Mouse (Mus musculus) adrenal gland, adult 2 months (tissue): ENCODE results near the gene Pilra. TPM values are rescaled to one million over a fixed set of nuclear protein-coding genes. Genes with fewer than 3 reads are reported as not detected.

Experiments
- DNase-seq: peaks from one replicate; pipeline ENCODE4 v3.0.0; 2021
- polyA plus RNA-seq: library from polyadenylated mRNA; depleted of rRNA; stranded (reverse); fragments of >200 nt; gene quantifications from 2 replicates; pipeline ENCODE4 v1.2.3, GENCODE M21; 2012; rRNA removed
- total RNA-seq, 2 experiments: library from RNA; stranded (reverse); gene quantifications; 2 replicates each; pipeline ENCODE4 v1.2.3; 2021

Pilra gene
- total and polyA plus RNA-seq, 3 experiments, result 1.8 to 4.7 (median 2.5) TPM

- peak; percentile 65 for DNase-seq
These were observed 56.8 kb downstream of the Pilra start for GRCm38 (mm10) chr5:137779053-137779933.

DNA sequence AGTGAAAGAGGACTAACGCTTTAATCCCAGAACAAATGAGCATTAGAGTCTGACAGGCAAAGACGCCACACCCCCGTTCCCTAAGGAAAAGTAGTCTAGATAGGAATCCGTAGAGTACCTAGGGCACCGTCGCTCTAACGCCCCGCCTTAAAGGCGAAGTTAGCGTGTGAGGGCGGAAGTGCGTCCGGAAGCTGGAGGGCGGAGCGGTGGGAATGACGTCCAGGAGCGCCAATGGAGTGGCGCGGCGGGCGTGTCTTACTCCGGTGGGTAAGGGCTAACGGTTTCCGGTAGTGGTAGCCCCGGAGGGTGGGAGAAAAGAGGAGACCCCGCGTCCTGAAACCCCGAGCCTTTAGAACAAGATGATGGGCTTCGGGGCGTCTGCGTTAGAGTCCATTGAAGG is 57.4 kb downstream of the Pilra start, which contains the start of gene Ppp1r35:
Gene Ppp1r35, plus strand, starts transcription at position 215 of the 400 bp plus-strand sequence.
- DNase-seq, result peak; percentile 98

GRCm38 (mm10) chr5:137777267-137777845 is 58.7 kb downstream of the Pilra start:
- DNase-seq, result no peak

DNA sequence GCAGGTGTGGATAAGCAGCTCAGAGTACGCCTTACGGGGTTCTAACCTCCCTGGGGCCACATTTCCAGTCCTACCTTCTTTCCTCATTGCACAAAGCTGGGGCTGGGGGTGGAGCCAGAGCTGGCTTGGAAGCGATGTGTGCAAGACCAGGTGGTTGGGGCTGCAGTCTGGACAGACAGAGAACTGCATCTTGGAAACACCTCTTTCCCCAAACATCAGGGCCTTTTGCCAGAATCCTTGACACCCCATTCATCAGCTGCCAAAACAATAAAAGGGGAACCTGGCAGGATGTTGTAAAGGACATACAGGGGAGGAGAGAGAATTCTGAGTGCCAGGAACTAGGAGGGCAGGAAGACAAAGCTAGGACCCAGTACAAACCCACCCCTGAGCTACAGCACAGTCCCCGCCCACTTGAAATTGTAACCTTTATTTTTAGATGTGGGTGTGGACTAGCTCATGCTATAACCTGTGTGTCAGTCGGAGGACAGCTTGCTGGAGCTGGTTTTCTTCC is 59.6 kb downstream of the Pilra start:
- DNase-seq, result peak; percentile 52

GRCm38 (mm10) chr5:137775587-137776290 is 60.3 kb downstream of the Pilra start:
- DNase-seq, result no peak

DNA sequence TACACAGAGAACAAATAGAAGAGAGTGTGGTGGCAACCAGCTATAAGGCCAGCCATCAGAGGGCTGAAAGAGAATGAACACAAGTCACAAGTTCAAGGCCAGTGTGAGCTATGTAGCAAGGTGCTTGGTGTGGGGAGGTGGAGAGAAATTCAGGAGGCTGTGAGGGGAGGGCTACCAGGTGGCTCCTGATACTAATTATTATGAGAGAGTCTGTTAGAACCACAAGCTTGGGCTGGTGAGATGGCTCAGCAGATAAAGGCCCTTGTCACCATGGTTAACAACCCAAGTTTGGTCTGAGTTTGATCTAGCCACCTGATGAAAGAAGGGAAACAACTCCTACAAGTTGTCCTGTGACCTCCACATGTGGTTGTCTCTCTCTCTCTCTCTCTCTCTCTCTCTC is 63.3 kb downstream of the Pilra start:
- no peak for DNase-seq

Other genes with a start within 250 kb of the Pilra start
- gene Mospd3, start 235.2 kb downstream of the Pilra start, total RNA-seq, result 10 to 100 TPM; 45.4 to 54.1 TPM
- 211 TPM in 2 replicates for gene Mospd3, start 235.2 kb downstream of the Pilra start, polyA plus RNA-seq
- 1,000 to 10,000 TPM; 1,014 to 1,197 TPM for gene Pcolce, start 222.5 kb downstream of the Pilra start, total RNA-seq
- 1,453 and 1,846 TPM in 2 replicates for gene Pcolce, start 222.5 kb downstream of the Pilra start, polyA plus RNA-seq
- 1 to 10 TPM in 1 of 2 experiments, under 1 TPM in 1; 0.89 to 2.6 TPM for gene Fbxo24, start 207.3 kb downstream of the Pilra start, total RNA-seq
- gene Fbxo24, start 207.3 kb downstream of the Pilra start, polyA plus RNA-seq, result 2.5 and 3.3 TPM in 2 replicates
- gene Lrch4, start 207.2 kb downstream of the Pilra start, total RNA-seq, result 10 to 100 TPM; 27.9 to 31.7 TPM
- gene Lrch4, start 207.2 kb downstream of the Pilra start, polyA plus RNA-seq, result 36.7 and 52.7 TPM in 2 replicates
- 1 to 10 TPM; 6.4 to 7.4 TPM for gene Gm20605, start 207.1 kb downstream of the Pilra start, total RNA-seq
- 30.4 and 31.4 TPM in 2 replicates for gene Gm20605, start 207.1 kb downstream of the Pilra start, polyA plus RNA-seq
- 10 to 100 TPM in 1 of 2 experiments, 1 to 10 TPM in 1; 3.0 to 14.8 TPM for gene Sap25, start 194.9 kb downstream of the Pilra start, total RNA-seq
- gene Sap25, start 194.9 kb downstream of the Pilra start, polyA plus RNA-seq, result 81.3 and 84.6 TPM in 2 replicates
- 10 to 100 TPM in 1 of 2 experiments, 1 to 10 TPM in 1; 9.6 to 14.2 TPM for gene Irs3, start 190.6 kb downstream of the Pilra start, total RNA-seq
- gene Irs3, start 190.6 kb downstream of the Pilra start, polyA plus RNA-seq, result 18.9 and 32.8 TPM in 2 replicates
- 10 to 100 TPM; 29.2 to 37.6 TPM for gene Agfg2, start 151.6 kb downstream of the Pilra start, total RNA-seq
- gene Agfg2, start 151.6 kb downstream of the Pilra start, polyA plus RNA-seq, result 73.7 and 85.2 TPM in 2 replicates
- 1 to 10 TPM; 2.2 to 6.0 TPM for gene Nyap1, start 94.7 kb downstream of the Pilra start, total RNA-seq
- 7.3 and 8.9 TPM in 2 replicates for gene Nyap1, start 94.7 kb downstream of the Pilra start, polyA plus RNA-seq
- 10 to 100 TPM; 82.9 to 89.9 TPM for gene Tsc22d4, start 90.6 kb downstream of the Pilra start, total RNA-seq
- 123 and 136 TPM in 2 replicates for gene Tsc22d4, start 90.6 kb downstream of the Pilra start, polyA plus RNA-seq
- 10 to 100 TPM; 16.1 to 40.1 TPM for gene Ppp1r35, start 57.4 kb downstream of the Pilra start, total RNA-seq
- gene Ppp1r35, start 57.4 kb downstream of the Pilra start, polyA plus RNA-seq, result 61.5 and 83.6 TPM in 2 replicates
- 10 to 100 TPM; 43.9 to 46.4 TPM for gene Mepce, start 48.6 kb downstream of the Pilra start, total RNA-seq
- 29.9 and 35.4 TPM in 2 replicates for gene Mepce, start 48.6 kb downstream of the Pilra start, polyA plus RNA-seq
- gene Zcwpw1, start 48.5 kb downstream of the Pilra start, total RNA-seq, result 1 to 10 TPM; 2.0 to 2.2 TPM
- 0.38 and 0.56 TPM in 2 replicates for gene Zcwpw1, start 48.5 kb downstream of the Pilra start, polyA plus RNA-seq
- 1 to 10 TPM; 1.5 TPM for gene Pilrb1, start 21.8 kb upstream of the Pilra start, total RNA-seq
- 0.69 and 1.3 TPM in 2 replicates for gene Pilrb1, start 21.8 kb upstream of the Pilra start, polyA plus RNA-seq
- gene Pilrb2, start 35.5 kb upstream of the Pilra start, total RNA-seq, result 1 to 10 TPM in 1 of 2 experiments, under 1 TPM in 1; 0.81 to 1.8 TPM
- gene Pilrb2, start 35.5 kb upstream of the Pilra start, polyA plus RNA-seq, result 1.1 and 3.8 TPM in 2 replicates
- gene Cyp3a13, start 85.3 kb upstream of the Pilra start, total RNA-seq, result under 1 TPM in 1 of 2 experiments, not detected in 1; 0.58 TPM
- gene Cyp3a13, start 85.3 kb upstream of the Pilra start, polyA plus RNA-seq, result not detected in 2 replicates
- gene Gjc3, start 126.8 kb upstream of the Pilra start, total RNA-seq, result under 1 TPM; 0.06 to 0.38 TPM
- gene Gjc3, start 126.8 kb upstream of the Pilra start, polyA plus RNA-seq, result 0.03 and 0.19 TPM in 2 replicates
- 1 to 10 TPM in 1 of 2 experiments, under 1 TPM in 1; 0.83 to 4.2 TPM for gene Azgp1, start 145.2 kb upstream of the Pilra start, total RNA-seq
- 0.18 and 0.72 TPM in 2 replicates for gene Azgp1, start 145.2 kb upstream of the Pilra start, polyA plus RNA-seq
- not detected for gene Smok3a, start 185.0 kb upstream of the Pilra start, total RNA-seq
- gene Smok3a, start 185.0 kb upstream of the Pilra start, polyA plus RNA-seq, result not detected in 2 replicates
- not detected for gene Smok3b, start 185.1 kb upstream of the Pilra start, total RNA-seq
- gene Smok3b, start 185.1 kb upstream of the Pilra start, polyA plus RNA-seq, result not detected in 2 replicates
- not detected for gene Smok3c, start 216.9 kb upstream of the Pilra start, total RNA-seq
- not detected in 2 replicates for gene Smok3c, start 216.9 kb upstream of the Pilra start, polyA plus RNA-seq
- 10 to 100 TPM; 33.9 to 40.2 TPM for gene Zkscan1, start 248.8 kb upstream of the Pilra start, total RNA-seq
- gene Zkscan1, start 248.8 kb upstream of the Pilra start, polyA plus RNA-seq, result 2.7 and 3.4 TPM in 2 replicates